Mouse (Mus musculus) heart, embryonic 16.5 days (tissue): ENCODE data around the gene Atf7ip. TPM values are rescaled to one million over a fixed set of nuclear protein-coding genes. Genes with fewer than 3 reads are reported as not detected.

ENCODE experiments used
- ATAC-seq: fragments of 200-750 bp; cut with Nextera tagmentation; replicated peaks from 2 replicates; pipeline ENCODE4 v1.8.0; 2017; ENCODE audit warnings: moderate number of reproducible peaks; ENCODE audit not compliant: insufficient read depth, low FRiP score; ENCODE audit errors: extremely low read depth
- H3K27ac ChIP-seq: fragments of 300-500 bp; sonication (generic); 2 replicates; pipeline ENCODE4 v1.5.1; 2014; ENCODE audit warnings: mild to moderate bottlenecking, low read length, control low read depth, moderate library complexity
- H3K27me3 ChIP-seq: fragments of 300-500 bp; sonication (generic); 2 replicates; pipeline ENCODE4 v1.6.1; 2014; ENCODE audit warnings: low read length, mixed read lengths; ENCODE audit not compliant: control insufficient read depth, insufficient read depth
- H3K36me3 ChIP-seq: fragments of 300-500 bp; sonication (generic); 2 replicates; pipeline ENCODE4 v1.6.1; 2014; ENCODE audit not compliant: control insufficient read depth, insufficient read depth
- H3K4me1 ChIP-seq: fragments of 300-500 bp; sonication (generic); 2 replicates; pipeline ENCODE4 v1.6.1; 2014; ENCODE audit warnings: low read length, mixed read lengths; ENCODE audit not compliant: control insufficient read depth, insufficient read depth
- H3K4me2 ChIP-seq: fragments of 300-500 bp; sonication (generic); 2 replicates; pipeline ENCODE4 v1.6.1; 2014; ENCODE audit warnings: low read depth, mild to moderate bottlenecking, control low read depth, low read length
- H3K4me3 ChIP-seq: fragments of 300-500 bp; sonication (generic); 2 replicates; pipeline ENCODE4 v1.5.1; 2014; ENCODE audit warnings: mild to moderate bottlenecking, control low read depth, low read length
- H3K9ac ChIP-seq: fragments of 300-500 bp; sonication (generic); 2 replicates; pipeline ENCODE4 v1.6.1; 2014; ENCODE audit warnings: low read length, control low read depth
- H3K9me3 ChIP-seq: fragments of 300-500 bp; sonication (generic); replicated peaks from 2 replicates; pipeline ENCODE4 v1.6.1; 2016; ENCODE audit warnings: low read length; ENCODE audit not compliant: control insufficient read depth
- WGBS: fragments of 180-500 bp; shearing (Covaris S2); extraction: QIAGEN DNeasy Blood & Tissue Kit; methylation state at CpG from one replicate; pipeline ENCODE4 v1.1.7; 2014; 5-methylcytosine and 5-hydroxymethylcytosine counted together
- polyA plus RNA-seq: library from polyadenylated mRNA; unstranded; fragments of >200 nt; fragmentation: Nextera tagmentation; extraction: Ambion mirVana; gene quantifications from 2 replicates; pipeline ENCODE4 v1.2.1, GENCODE M21; 2015

Atf7ip gene
- polyA plus RNA-seq, 1 experiment from 2014 or later = 31.4 TPM

DNA sequence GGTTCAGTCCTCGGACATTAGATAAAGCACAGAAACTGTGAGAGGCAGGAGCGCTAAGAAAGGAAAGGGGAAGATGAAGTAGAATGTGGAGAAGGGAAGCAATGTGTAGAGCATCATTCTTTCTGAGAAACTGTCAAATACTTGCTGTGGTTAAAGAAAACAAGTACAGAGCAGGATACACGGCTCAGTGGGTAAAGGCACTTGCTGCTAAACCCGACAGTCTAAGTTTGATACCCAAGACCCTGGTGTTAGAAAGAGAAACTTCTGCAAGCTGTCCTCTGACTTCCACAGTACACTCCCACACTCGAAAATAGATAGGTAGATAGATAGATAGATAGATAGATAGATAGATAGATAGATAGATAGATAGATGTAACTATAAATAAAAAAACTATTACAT is 147.4 kb downstream of the Atf7ip start:
- no peak overlapping the region for H3K9ac ChIP-seq
- WGBS = 43% methylated on average over 5 of the region's 5 CpGs
- no peak overlapping the region for H3K27ac ChIP-seq
- no peak overlapping the region for H3K4me3 ChIP-seq
- H3K36me3 ChIP-seq = no peaks in the 10 kb centered on the region
- H3K9me3 ChIP-seq = no peaks in the 10 kb centered on the region
- H3K4me1 ChIP-seq = peaks cover 5% of the 10 kb centered on the region
- ATAC-seq = no peak
- no peaks in the 10 kb centered on the region for H3K27me3 ChIP-seq
- no peak overlapping the region for H3K4me2 ChIP-seq

DNA sequence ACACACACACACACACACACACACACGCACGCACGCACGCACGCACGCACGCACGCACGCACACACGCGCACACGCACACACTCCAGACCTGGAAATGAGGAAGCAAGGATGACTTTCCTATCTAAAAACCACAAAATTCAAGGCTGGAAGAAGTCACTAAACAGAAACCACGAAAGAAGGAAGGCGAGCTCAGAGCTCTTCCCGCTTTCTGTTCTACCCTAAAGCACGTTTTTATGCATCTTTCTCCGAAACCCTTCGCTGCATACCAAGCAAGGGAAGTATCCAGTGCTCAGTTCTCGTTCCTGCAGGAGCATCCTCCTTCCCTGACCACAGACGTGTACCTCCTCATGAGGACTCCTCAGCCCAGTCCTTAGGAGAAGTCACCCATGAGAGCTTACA is 148.5 kb downstream of the Atf7ip start:
- Histone ChIP-seq H3K4me3 (no peak overlapping the region), H3K36me3 (no peaks in the 10 kb centered on the region), H3K27ac (no peak overlapping the region), H3K4me1 (peaks cover 5% of the 10 kb centered on the region), H3K9ac (no peak overlapping the region), H3K9me3 (no peaks in the 10 kb centered on the region), H3K27me3 (no peaks in the 10 kb centered on the region), H3K4me2 (no peak overlapping the region)
- no peak for ATAC-seq
- WGBS = 84% methylated on average over 20 of the region's 20 CpGs

GRCm38 (mm10) chr6:136655786-136656185 is 149.8 kb downstream of the Atf7ip start:
- Histone ChIP-seq H3K9me3 (no peaks in the 10 kb centered on the region), H3K36me3 (no peaks in the 10 kb centered on the region), H3K27me3 (no peaks in the 10 kb centered on the region), H3K9ac (no peak overlapping the region), H3K27ac (no peak overlapping the region), H3K4me3 (0 out of 2 replicates have a peak overlapping the region, but pooled peaks have one; percentile 0), H3K4me1 (peaks cover 5% of the 10 kb centered on the region), H3K4me2 (peak overlapping the region; percentile 31; the same call in 1 of the 2 replicates)
- 59% methylated on average over 11 of the region's 11 CpGs for WGBS
- ATAC-seq = no peak

GRCm38 (mm10) chr6:136658303-136658702 is 152.3 kb downstream of the Atf7ip start:
- WGBS = 66% methylated on average over 4 of the region's 4 CpGs
- no peak overlapping the region for H3K4me3 ChIP-seq
- no peak overlapping the region for H3K27ac ChIP-seq
- peaks cover 14% of the 10 kb centered on the region for H3K27me3 ChIP-seq
- no peak overlapping the region for H3K9ac ChIP-seq
- ATAC-seq = no peak
- no peaks in the 10 kb centered on the region for H3K36me3 ChIP-seq
- no peaks in the 10 kb centered on the region for H3K9me3 ChIP-seq
- no peak overlapping the region for H3K4me2 ChIP-seq
- no peaks in the 10 kb centered on the region; the same call in 1 of the 2 replicates for H3K4me1 ChIP-seq

- H3K27me3 ChIP-seq = peaks cover 14% of the 10 kb centered on the region
- H3K4me1 ChIP-seq = no peaks in the 10 kb centered on the region; the same call in 1 of the 2 replicates
- no peak overlapping the region for H3K27ac ChIP-seq
- H3K9ac ChIP-seq = no peak overlapping the region
- H3K4me2 ChIP-seq = no peak overlapping the region
- 87% methylated on average over 9 of the region's 9 CpGs for WGBS
- H3K4me3 ChIP-seq = no peak overlapping the region
- no peaks in the 10 kb centered on the region for H3K9me3 ChIP-seq
- no peak for ATAC-seq
- no peaks in the 10 kb centered on the region for H3K36me3 ChIP-seq
These were observed 153.3 kb downstream of the Atf7ip start for GRCm38 (mm10) chr6:136659226-136659625.

Other genes with a start within 250 kb of the Atf7ip start
- not detected in 2 replicates for gene Gm8994, start 178.6 kb upstream of the Atf7ip start, polyA plus RNA-seq
- gene E330021D16Rik, start 90.6 kb upstream of the Atf7ip start, polyA plus RNA-seq = not detected in 2 replicates
- gene Plbd1, start 155.8 kb downstream of the Atf7ip start, polyA plus RNA-seq = 6.3 and 7.1 TPM in 2 replicates